Mouse (Mus musculus): ENCODE measurements around the gene Cdk5r2.
"Not testable (repeated sequence)": the region's sequence is repeated elsewhere in the genome, so short reads cannot be mapped to it uniquely, and the experiment has no call there.

Cdk5r2 gene

GRCm38 (mm10) chr1:74854306-74855056, at the start of gene Cdk5r2:
Gene Cdk5r2, plus strand, starts transcription at chr1:74854934.
- DNase-seq: peak; percentile 95 to 96

- DNase-seq: no peak
Observed at GRCm38 (mm10) chr1:74805340-74805835, 49.3 kb upstream of the Cdk5r2 start.

- no peak for DNase-seq
Observed at GRCm38 (mm10) chr1:74805843-74806242, 48.9 kb upstream of the Cdk5r2 start.

- peak in 1 of 2 experiments; percentile 35 for DNase-seq
Observed at GRCm38 (mm10) chr1:74806360-74807311, 48.1 kb upstream of the Cdk5r2 start.

GRCm38 (mm10) chr1:74807551-74808071, 47.1 kb upstream of the Cdk5r2 start:
- no peak for DNase-seq

GRCm38 (mm10) chr1:74808078-74808477, 46.7 kb upstream of the Cdk5r2 start:
- peak; percentile 82 to 88 for DNase-seq

GRCm38 (mm10) chr1:74809007-74809406, 45.7 kb upstream of the Cdk5r2 start:
- DNase-seq: no peak

- no peak for DNase-seq
Observed at GRCm38 (mm10) chr1:74814931-74815647, 39.6 kb upstream of the Cdk5r2 start.

- DNase-seq: not testable (repeated sequence)
Observed at GRCm38 (mm10) chr1:74815965-74816364, 38.8 kb upstream of the Cdk5r2 start.

GRCm38 (mm10) chr1:74816612-74817199, 38.0 kb upstream of the Cdk5r2 start:
- peak; percentile 92 to 95 for DNase-seq

GRCm38 (mm10) chr1:74817219-74817618, 37.5 kb upstream of the Cdk5r2 start:
- DNase-seq: no peak

GRCm38 (mm10) chr1:74818509-74818908, 36.2 kb upstream of the Cdk5r2 start:
- no peak for DNase-seq

- not testable (repeated sequence) for DNase-seq
Observed at GRCm38 (mm10) chr1:74823598-74823997, 31.1 kb upstream of the Cdk5r2 start.

GRCm38 (mm10) chr1:74824518-74825302, 30.0 kb upstream of the Cdk5r2 start:
- DNase-seq: no peak

GRCm38 (mm10) chr1:74830061-74830460, 24.7 kb upstream of the Cdk5r2 start:
- DNase-seq: no peak

- DNase-seq: no peak
Observed at GRCm38 (mm10) chr1:74833255-74833654, 21.5 kb upstream of the Cdk5r2 start.

GRCm38 (mm10) chr1:74843090-74843489, 11.6 kb upstream of the Cdk5r2 start:
- DNase-seq: no peak

- DNase-seq: no peak
Observed at GRCm38 (mm10) chr1:74846341-74846740, 8.4 kb upstream of the Cdk5r2 start.

- DNase-seq: no peak
Observed at GRCm38 (mm10) chr1:74848946-74849345, 5.8 kb upstream of the Cdk5r2 start.

GRCm38 (mm10) chr1:74850251-74850650, 4.5 kb upstream of the Cdk5r2 start:
- DNase-seq: no peak

Data from cerebellum, postnatal 25 days (tissue).